Mouse (Mus musculus) limb, embryonic 12.5 days (tissue): ENCODE measurements around the gene Spi1. TPM values are rescaled to one million over a fixed set of nuclear protein-coding genes. Genes with fewer than 3 reads are reported as not detected.

Experiments
- ATAC-seq: fragments of 200-750 bp; cut with Nextera tagmentation; 2 replicates; pipeline ENCODE4 v1.8.0; 2017; ENCODE audit warnings: low read depth, moderate TSS enrichment; ENCODE audit not compliant: insufficient number of reproducible peaks, insufficient read depth, low FRiP score, low TSS enrichment
- H3K27ac ChIP-seq: fragments of 300-500 bp; sonication (generic); 2 replicates; pipeline ENCODE4 v1.5.1; 2016; ENCODE audit warnings: mild to moderate bottlenecking, moderate library complexity
- H3K27me3 ChIP-seq: fragments of 300-500 bp; sonication (generic); 2 replicates; pipeline ENCODE4 v1.6.1; 2016; ENCODE audit warnings: mild to moderate bottlenecking, moderate library complexity
- H3K36me3 ChIP-seq: fragments of 300-500 bp; sonication (generic); 2 replicates; pipeline ENCODE4 v1.6.1; 2016; ENCODE audit warnings: mild to moderate bottlenecking, moderate library complexity
- H3K4me1 ChIP-seq: fragments of 300-500 bp; sonication (generic); replicated peaks from 2 replicates; pipeline ENCODE4 v1.6.1; 2016
- H3K4me2 ChIP-seq: fragments of 300-500 bp; sonication (generic); 2 replicates; pipeline ENCODE4 v1.6.1; 2016; ENCODE audit warnings: mild to moderate bottlenecking, moderate library complexity
- H3K4me3 ChIP-seq: fragments of 300-500 bp; sonication (generic); replicated peaks from 2 replicates; pipeline ENCODE4 v1.5.1; 2016; ENCODE audit warnings: mild to moderate bottlenecking
- H3K9ac ChIP-seq: fragments of 300-500 bp; sonication (generic); replicated peaks from 2 replicates; pipeline ENCODE4 v1.6.1; 2016; ENCODE audit warnings: mild to moderate bottlenecking, moderate library complexity
- H3K9me3 ChIP-seq: fragments of 300-500 bp; sonication (generic); 2 replicates; pipeline ENCODE4 v1.6.1; 2016; ENCODE audit warnings: mild to moderate bottlenecking, moderate library complexity
- WGBS: fragments of 180-500 bp; shearing (Covaris S2); methylation state at CpG from one replicate; pipeline ENCODE4 v1.1.7; 2016; 5-methylcytosine and 5-hydroxymethylcytosine counted together
- polyA plus RNA-seq: library from polyadenylated mRNA; unstranded; fragments of >200 nt; fragmentation: Nextera tagmentation; extraction: Ambion mirVana; gene quantifications from 2 replicates; pipeline ENCODE4 v1.2.1, GENCODE M21; 2016

Gene Spi1
- polyA plus RNA-seq, 1 experiment from 2014 or later, result 2.8 TPM

DNA sequence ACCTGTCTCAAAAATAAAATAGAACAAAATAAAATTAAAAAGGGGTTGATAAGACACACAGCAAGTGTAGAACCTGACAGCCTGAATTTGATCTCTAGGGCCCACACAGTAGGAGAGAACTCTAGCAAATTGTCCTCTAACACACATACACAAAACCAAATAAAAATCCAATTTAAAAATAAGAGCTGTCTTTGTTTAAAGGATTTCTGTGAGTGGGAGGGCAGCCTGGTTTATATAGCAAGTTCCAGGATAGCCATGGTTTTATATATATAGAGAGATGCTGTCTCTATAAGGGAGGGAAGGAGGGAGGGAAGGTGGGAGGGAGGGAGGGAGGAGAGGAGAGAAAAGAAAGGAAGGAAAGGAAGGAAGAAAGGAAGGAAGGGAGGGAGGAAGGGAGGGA is 65.9 kb downstream of the Spi1 start:
- H3K27me3 ChIP-seq, result no peaks in the 10 kb centered on the region
- ATAC-seq, result no peak
- H3K4me1 ChIP-seq, result no peaks in the 10 kb centered on the region
- H3K4me2 ChIP-seq, result no peak overlapping the region
- no peak overlapping the region for H3K27ac ChIP-seq
- no peak overlapping the region for H3K4me3 ChIP-seq
- H3K9me3 ChIP-seq, result no peaks in the 10 kb centered on the region
- no peak overlapping the region for H3K9ac ChIP-seq
- peaks cover 46% of the 10 kb centered on the region for H3K36me3 ChIP-seq

DNA sequence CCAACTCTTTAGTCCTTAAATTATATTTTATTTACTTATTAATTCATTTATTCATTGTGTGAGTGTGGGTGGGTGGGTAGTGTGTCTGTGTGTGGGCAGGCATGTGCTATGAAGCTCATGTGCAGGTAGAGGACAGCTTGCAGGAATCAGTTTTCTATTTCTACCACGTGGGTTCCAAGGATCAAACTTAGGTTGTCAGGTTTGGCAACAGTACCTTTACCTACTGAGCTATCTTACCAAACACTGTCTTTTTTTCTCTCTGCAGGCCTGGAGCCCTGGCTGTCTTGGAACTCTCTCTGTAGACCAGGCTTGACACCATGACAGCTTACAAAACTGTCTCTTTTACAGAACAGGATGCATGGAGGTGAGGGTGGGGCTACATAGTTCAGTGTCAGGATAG is 69.1 kb downstream of the Spi1 start:
- 87% methylated on average over 1 of the region's 1 CpGs for WGBS
- Histone ChIP-seq H3K4me2 (no peak overlapping the region), H3K36me3 (peaks cover 51% of the 10 kb centered on the region)

DNA sequence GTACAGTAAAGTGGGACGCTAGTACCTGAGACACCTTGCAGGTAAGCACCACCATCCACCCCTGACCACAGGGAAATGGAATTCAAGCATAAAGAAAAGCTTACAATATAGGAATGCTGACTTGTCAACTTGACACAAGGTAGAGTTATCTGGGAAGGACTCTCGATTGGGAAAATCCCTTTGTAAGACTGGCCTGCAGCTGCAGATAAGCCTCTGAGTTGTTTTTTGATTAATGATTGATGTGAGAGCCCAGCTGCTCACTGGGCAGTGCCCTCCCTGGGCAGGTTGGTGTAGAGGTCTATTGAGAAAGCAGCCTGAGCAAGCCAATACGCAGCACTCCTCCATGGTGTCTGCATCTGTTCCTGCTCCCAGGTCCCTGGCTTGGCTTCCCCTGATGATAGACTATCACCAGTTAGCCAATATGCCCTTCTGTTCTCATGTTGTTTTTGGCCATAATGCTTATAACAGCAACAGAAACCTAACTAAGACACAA is 70.7 kb downstream of the Spi1 start:
- no peak overlapping the region for H3K9ac ChIP-seq
- H3K27me3 ChIP-seq, result no peaks in the 10 kb centered on the region
- peaks cover 62% of the 10 kb centered on the region for H3K36me3 ChIP-seq
- no peak overlapping the region for H3K4me2 ChIP-seq
- ATAC-seq, result no peak
- H3K4me1 ChIP-seq, result no peaks in the 10 kb centered on the region
- no peaks in the 10 kb centered on the region for H3K9me3 ChIP-seq
- H3K4me3 ChIP-seq, result no peak overlapping the region
- no peak overlapping the region for H3K27ac ChIP-seq
- WGBS, result 82% methylated on average over 3 of the region's 3 CpGs

More for the DNA sequence above, 69.1 kb downstream of the Spi1 start:
- Histone ChIP-seq H3K4me3 (no peak overlapping the region), H3K9me3 (no peaks in the 10 kb centered on the region), H3K27me3 (no peaks in the 10 kb centered on the region), H3K27ac (no peak overlapping the region), H3K4me1 (no peaks in the 10 kb centered on the region), H3K9ac (no peak overlapping the region)
- no peak for ATAC-seq

DNA sequence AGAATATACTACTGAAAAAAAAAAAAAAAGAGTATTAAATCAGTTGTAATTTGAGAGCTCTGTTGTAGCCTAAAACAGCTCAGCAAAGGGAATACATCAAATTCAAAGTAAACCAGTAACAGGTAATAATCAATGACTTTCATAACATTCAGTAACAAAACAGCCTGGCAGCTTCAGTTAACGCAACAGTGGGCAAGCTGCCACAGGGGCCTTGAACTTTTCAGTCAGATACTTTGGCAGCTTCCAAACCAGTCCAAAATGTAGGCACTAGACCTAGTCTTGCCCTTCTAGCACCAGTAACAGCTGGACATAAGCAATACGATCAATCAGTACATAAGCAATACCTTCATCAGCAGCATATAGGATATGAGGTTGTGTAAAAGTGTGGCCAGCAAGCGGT is 71.9 kb downstream of the Spi1 start:
- H3K27me3 ChIP-seq, result no peaks in the 10 kb centered on the region
- H3K4me1 ChIP-seq, result no peaks in the 10 kb centered on the region
- no peak overlapping the region for H3K27ac ChIP-seq
- 88% methylated on average over 3 of the region's 3 CpGs for WGBS
- no peak for ATAC-seq
- H3K9ac ChIP-seq, result no peak overlapping the region
- peaks cover 68% of the 10 kb centered on the region for H3K36me3 ChIP-seq
- no peak overlapping the region for H3K4me3 ChIP-seq
- H3K9me3 ChIP-seq, result no peaks in the 10 kb centered on the region
- H3K4me2 ChIP-seq, result no peak overlapping the region

DNA sequence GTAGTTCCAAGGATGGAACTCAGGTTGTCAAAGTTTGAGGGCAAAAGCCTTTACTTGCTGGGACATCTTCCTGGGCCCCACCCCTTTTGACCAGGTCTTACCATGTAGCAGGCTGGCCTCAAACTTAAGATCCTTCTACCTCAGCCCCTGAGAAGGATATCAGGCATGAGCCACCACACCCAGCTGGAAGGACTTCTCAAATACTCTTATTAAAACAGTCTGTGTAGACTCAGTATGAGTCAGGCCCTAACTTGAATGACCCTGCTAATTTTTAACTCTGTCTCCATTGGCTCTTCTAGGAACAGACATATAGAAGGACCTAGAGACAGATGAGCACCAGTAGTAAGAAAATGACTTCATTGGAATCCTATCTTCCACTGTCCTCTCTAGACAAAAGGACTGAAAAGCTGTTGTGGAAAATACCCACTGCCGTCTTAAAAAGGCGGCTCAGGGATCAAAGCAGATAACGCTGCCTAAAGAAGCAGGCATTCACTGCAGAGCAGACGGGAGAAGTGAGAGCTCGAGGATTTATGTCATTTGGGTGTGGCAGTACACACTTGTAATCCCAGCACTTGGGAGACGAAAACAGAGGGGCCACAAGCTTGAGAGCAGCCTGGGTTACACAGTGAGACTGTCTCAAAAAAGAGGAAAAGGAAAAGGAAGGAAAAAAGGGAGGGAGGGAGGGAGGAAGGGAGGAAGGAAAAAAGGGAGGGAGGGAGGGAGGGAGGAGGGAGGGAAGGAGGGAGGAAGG is 75.0 kb downstream of the Spi1 start:
- WGBS, result 16% methylated on average over 6 of the region's 6 CpGs
- Histone ChIP-seq H3K27ac (no peak overlapping the region), H3K36me3 (peaks cover 79% of the 10 kb centered on the region)

DNA sequence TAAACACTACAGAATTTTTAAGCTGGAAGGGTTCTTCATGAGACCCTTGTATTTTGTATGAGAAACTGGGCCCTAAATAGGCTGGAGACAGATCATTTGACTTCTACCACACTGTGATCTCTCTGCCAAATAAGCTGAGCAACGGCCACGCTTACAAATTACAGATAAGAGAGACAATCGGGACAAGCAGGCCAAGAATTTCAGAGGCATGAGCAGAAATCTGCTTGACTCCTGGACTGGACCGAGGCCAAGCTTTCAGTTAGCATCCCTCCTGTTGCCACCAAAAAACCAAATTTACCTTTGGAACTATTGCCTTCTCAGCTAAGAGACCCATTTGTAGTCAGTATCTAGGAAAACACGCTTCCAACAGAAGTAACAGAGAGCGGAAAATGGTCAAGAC is 78.4 kb downstream of the Spi1 start:
- no peak overlapping the region for H3K4me3 ChIP-seq
- H3K9ac ChIP-seq, result no peak overlapping the region
- no peaks in the 10 kb centered on the region for H3K9me3 ChIP-seq
- H3K27me3 ChIP-seq, result no peaks in the 10 kb centered on the region
- ATAC-seq, result no peak
- no peak overlapping the region for H3K27ac ChIP-seq
- WGBS, result 89% methylated on average over 6 of the region's 6 CpGs
- H3K36me3 ChIP-seq, result peaks cover 82% of the 10 kb centered on the region
- no peaks in the 10 kb centered on the region for H3K4me1 ChIP-seq
- H3K4me2 ChIP-seq, result no peak overlapping the region

More for the DNA sequence above, 75.0 kb downstream of the Spi1 start:
- H3K4me1 ChIP-seq, result no peaks in the 10 kb centered on the region
- H3K4me3 ChIP-seq, result no peak overlapping the region
- H3K9ac ChIP-seq, result no peak overlapping the region
- no peaks in the 10 kb centered on the region for H3K27me3 ChIP-seq
- H3K9me3 ChIP-seq, result no peaks in the 10 kb centered on the region
- no peak overlapping the region for H3K4me2 ChIP-seq
- ATAC-seq, result no peak

DNA sequence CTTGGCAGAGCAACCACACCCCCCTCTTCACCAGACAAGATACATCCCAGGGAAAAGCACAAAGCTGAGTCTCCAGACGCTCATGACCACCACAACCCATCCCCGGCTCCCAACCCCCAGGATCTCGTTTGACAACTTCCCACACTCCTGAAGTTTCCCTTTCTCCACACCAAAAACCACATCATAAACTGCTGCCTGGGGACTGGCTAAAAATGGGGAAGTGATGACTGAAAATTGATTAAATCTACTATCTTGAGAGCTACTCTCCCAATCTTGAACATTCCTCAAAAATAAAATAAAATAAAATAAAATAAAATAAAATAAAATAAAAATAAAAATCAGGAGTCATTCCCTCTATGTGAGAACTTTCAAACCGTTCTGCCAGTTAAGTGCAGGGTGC is 80.8 kb downstream of the Spi1 start:
- no peak overlapping the region for H3K9ac ChIP-seq
- no peak overlapping the region for H3K27ac ChIP-seq
- no peaks in the 10 kb centered on the region for H3K4me1 ChIP-seq
- no peak overlapping the region for H3K4me3 ChIP-seq
- no peak overlapping the region for H3K4me2 ChIP-seq
- 80% methylated on average over 4 of the region's 4 CpGs for WGBS
- ATAC-seq, result no peak
- H3K36me3 ChIP-seq, result peaks cover 77% of the 10 kb centered on the region
- no peaks in the 10 kb centered on the region for H3K27me3 ChIP-seq
- no peaks in the 10 kb centered on the region for H3K9me3 ChIP-seq

DNA sequence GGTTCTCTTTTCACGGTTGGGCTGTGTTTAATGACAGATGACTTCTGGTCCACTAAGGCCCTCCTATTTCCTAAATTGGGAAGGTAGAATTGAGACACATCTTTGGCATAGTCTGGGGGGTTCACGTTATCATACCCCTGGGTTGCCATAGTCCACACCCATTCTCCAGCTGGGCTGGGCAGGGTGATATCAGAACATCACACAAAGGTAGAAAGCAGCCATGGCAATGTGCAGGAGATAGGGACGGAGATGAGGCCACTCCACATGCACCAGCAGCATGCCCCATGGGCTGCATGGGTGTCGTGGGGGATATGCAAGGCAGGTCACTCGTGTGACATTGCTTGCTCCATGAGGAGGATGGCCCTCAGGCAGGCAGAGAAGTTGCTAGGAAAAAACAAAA is 81.3 kb downstream of the Spi1 start:
- Histone ChIP-seq H3K27ac (no peak overlapping the region), H3K27me3 (no peaks in the 10 kb centered on the region), H3K4me3 (no peak overlapping the region), H3K9ac (no peak overlapping the region), H3K4me2 (no peak overlapping the region), H3K36me3 (peaks cover 77% of the 10 kb centered on the region), H3K4me1 (no peaks in the 10 kb centered on the region), H3K9me3 (no peaks in the 10 kb centered on the region)
- no peak for ATAC-seq
- 83% methylated on average over 5 of the region's 5 CpGs for WGBS

DNA sequence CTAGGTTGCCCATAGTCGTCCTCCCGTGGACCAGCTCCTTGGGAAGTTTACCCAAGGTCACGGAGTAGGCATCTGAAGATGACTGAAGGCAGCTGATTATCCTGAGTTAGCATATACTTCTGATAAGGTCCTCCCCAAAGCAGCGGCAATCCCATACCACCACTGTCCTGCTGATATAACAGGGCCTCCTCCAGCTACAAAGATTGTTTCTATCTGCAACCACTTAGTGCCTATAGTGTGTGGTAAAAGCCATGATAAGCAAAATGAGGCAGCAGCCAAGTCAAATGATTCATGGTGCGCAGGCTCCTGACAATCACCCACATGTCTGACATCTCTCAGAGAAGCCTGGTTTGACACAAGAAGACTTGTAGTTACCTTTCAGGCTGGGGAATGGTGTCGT is 82.8 kb downstream of the Spi1 start:
- H3K9me3 ChIP-seq, result no peaks in the 10 kb centered on the region
- WGBS, result 86% methylated on average over 6 of the region's 6 CpGs
- H3K9ac ChIP-seq, result no peak overlapping the region
- no peaks in the 10 kb centered on the region for H3K4me1 ChIP-seq
- ATAC-seq, result no peak
- H3K4me2 ChIP-seq, result no peak overlapping the region
- H3K27ac ChIP-seq, result no peak overlapping the region
- H3K4me3 ChIP-seq, result no peak overlapping the region
- no peaks in the 10 kb centered on the region for H3K27me3 ChIP-seq
- peaks cover 80% of the 10 kb centered on the region for H3K36me3 ChIP-seq

Other genes with a start within 250 kb of the Spi1 start
- gene Mtch2, start 235.2 kb upstream of the Spi1 start, polyA plus RNA-seq, result 184 and 195 TPM in 2 replicates
- 20.6 and 20.9 TPM in 2 replicates for gene C1qtnf4, start 196.5 kb upstream of the Spi1 start, polyA plus RNA-seq
- 52.0 and 53.4 TPM in 2 replicates for gene Kbtbd4, start 177.7 kb upstream of the Spi1 start, polyA plus RNA-seq
- 207 and 212 TPM in 2 replicates for gene Ndufs3, start 177.6 kb upstream of the Spi1 start, polyA plus RNA-seq
- 113 and 125 TPM in 2 replicates for gene Celf1, start 142.0 kb upstream of the Spi1 start, polyA plus RNA-seq
- gene Rapsn, start 46.8 kb upstream of the Spi1 start, polyA plus RNA-seq, result 8.5 and 8.7 TPM in 2 replicates
- 350 and 352 TPM in 2 replicates for gene Psmc3, start 28.4 kb upstream of the Spi1 start, polyA plus RNA-seq
- 45.2 and 49.0 TPM in 2 replicates for gene Slc39a13, start 12.0 kb upstream of the Spi1 start, polyA plus RNA-seq
- gene Mybpc3, start 35.8 kb downstream of the Spi1 start, polyA plus RNA-seq, result 0.09 and 0.12 TPM in 2 replicates
- 13.3 and 16.2 TPM in 2 replicates for gene Madd, start 101.4 kb downstream of the Spi1 start, polyA plus RNA-seq
- gene Nr1h3, start 120.4 kb downstream of the Spi1 start, polyA plus RNA-seq, result 1.9 and 2.0 TPM in 2 replicates
- 30.1 and 30.3 TPM in 2 replicates for gene Acp2, start 120.5 kb downstream of the Spi1 start, polyA plus RNA-seq
- 18.0 and 19.6 TPM in 2 replicates for gene Ddb2, start 154.6 kb downstream of the Spi1 start, polyA plus RNA-seq
- 44.7 and 44.8 TPM in 2 replicates for gene Pacsin3, start 173.6 kb downstream of the Spi1 start, polyA plus RNA-seq
- 99.9 and 108 TPM in 2 replicates for gene Arfgap2, start 182.6 kb downstream of the Spi1 start, polyA plus RNA-seq